Mouse (Mus musculus) bone marrow, adult 2 months (tissue): ENCODE measurements around the gene Gm20481. TPM values are rescaled to one million over a fixed set of nuclear protein-coding genes. Genes with fewer than 3 reads are reported as not detected.

Experiments used
- H3K27ac ChIP-seq: fragments of 200-500 bp; 2 replicates; pipeline ENCODE4 v1.5.1; 2012; ENCODE audit warnings: low read depth, mild to moderate bottlenecking, control low read depth, inconsistent platforms, low read length; ENCODE audit not compliant: control insufficient read depth, poor library complexity, insufficient read depth
- H3K4me1 ChIP-seq: fragments of 200-500 bp; 2 replicates; pipeline ENCODE4 v1.6.1; 2011; ENCODE audit warnings: low read length; ENCODE audit not compliant: control insufficient read depth, insufficient read depth
- H3K4me3 ChIP-seq: fragments of 200-500 bp; replicated peaks from 2 replicates; pipeline ENCODE3; 2011; ENCODE audit warnings: mild to moderate bottlenecking, low read depth, low read length, control low read depth; ENCODE audit not compliant: control insufficient read depth
- CTCF ChIP-seq: fragments of 200-500 bp; IDR thresholded peaks from 2 replicates; pipeline ENCODE4 v1.5.1; 2011; ENCODE audit warnings: low read length, control low read depth; ENCODE audit not compliant: control insufficient read depth, insufficient read depth
- POLR2A ChIP-seq: fragments of 200-500 bp; IDR thresholded peaks from 2 replicates; pipeline ENCODE4 v1.6.1; 2011; ENCODE audit warnings: low read depth, mild to moderate bottlenecking, control low read depth, low read length, borderline replicate concordance; ENCODE audit not compliant: control insufficient read depth
- WGBS: fragments of 180-500 bp; shearing (Covaris S2); methylation state at CpG from one replicate; pipeline ENCODE4 v1.1.7; 2018; 5-methylcytosine and 5-hydroxymethylcytosine counted together
- polyA plus RNA-seq: library from polyadenylated mRNA; stranded (reverse); fragments of >200 nt; gene quantifications from 2 replicates; pipeline ENCODE4 v1.2.4, GENCODE M21; 2011; ENCODE audit warnings: low replicate concordance; ENCODE audit not compliant: missing spikeins, insufficient read depth, insufficient read length

The Gm20481 gene
- polyA plus RNA-seq, 1 experiment, result not detected

DNA sequence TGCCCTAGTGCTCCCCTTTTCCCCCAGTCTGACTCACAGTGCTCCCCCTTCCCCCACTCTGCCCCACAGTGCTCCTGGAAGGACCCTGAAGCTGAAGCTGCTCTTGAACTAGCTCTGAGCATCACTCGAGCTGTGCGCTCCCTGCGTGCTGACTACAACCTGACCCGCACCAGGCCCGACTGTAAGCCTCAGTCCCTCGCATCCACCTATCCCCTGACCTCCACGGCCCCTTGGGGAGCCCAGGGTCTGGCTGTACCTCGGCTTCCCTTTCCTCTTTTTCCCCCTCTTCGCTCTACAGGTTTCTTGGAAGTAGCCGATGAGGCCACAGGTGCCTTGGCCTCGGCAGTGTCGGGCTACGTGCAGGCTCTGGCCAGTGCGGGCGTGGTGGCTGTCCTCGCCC, 45.6 kb downstream of the Gm20481 start:
- WGBS, result 88% methylated on average over 16 of the region's 16 CpGs
- Histone ChIP-seq H3K27ac (no peak overlapping the region), H3K4me1 (no peaks in the 10 kb centered on the region), H3K4me3 (no peak overlapping the region)
- no peak for TF ChIP-seq CTCF
- TF ChIP-seq POLR2A, result no peak

DNA sequence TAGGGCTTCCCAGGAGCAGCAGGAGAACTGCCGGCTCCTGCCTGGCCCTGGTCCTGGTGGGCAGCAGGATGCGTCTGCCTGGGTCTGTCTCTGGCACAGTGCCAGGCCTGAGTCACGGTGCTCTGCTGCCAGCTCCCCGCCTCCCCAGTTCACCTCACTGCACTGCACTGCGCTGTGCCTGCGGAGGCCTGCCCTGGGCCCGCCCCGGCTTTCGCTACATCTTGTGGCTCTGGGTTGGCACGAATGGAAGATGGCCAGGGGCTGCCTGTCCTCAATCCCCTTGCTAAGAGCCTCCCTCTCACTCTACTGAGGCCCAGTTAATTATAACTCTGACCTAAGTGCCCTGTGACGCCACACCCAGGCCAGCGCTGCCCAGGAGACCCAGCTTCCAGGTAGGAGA, 46.7 kb downstream of the Gm20481 start, which contains the start of gene Vwa7:
Gene Vwa7, plus strand, starts transcription at position 204 of the 400 bp plus-strand sequence.
- H3K27ac ChIP-seq, result no peak within 1 kb of the TSS
- no peak within 1 kb of the TSS for H3K4me3 ChIP-seq
- 40% methylated on average over 12 of the region's 12 CpGs for WGBS
- TF ChIP-seq CTCF (no peak), POLR2A (no peak)
- no peaks in the 10 kb centered on the region for H3K4me1 ChIP-seq

DNA sequence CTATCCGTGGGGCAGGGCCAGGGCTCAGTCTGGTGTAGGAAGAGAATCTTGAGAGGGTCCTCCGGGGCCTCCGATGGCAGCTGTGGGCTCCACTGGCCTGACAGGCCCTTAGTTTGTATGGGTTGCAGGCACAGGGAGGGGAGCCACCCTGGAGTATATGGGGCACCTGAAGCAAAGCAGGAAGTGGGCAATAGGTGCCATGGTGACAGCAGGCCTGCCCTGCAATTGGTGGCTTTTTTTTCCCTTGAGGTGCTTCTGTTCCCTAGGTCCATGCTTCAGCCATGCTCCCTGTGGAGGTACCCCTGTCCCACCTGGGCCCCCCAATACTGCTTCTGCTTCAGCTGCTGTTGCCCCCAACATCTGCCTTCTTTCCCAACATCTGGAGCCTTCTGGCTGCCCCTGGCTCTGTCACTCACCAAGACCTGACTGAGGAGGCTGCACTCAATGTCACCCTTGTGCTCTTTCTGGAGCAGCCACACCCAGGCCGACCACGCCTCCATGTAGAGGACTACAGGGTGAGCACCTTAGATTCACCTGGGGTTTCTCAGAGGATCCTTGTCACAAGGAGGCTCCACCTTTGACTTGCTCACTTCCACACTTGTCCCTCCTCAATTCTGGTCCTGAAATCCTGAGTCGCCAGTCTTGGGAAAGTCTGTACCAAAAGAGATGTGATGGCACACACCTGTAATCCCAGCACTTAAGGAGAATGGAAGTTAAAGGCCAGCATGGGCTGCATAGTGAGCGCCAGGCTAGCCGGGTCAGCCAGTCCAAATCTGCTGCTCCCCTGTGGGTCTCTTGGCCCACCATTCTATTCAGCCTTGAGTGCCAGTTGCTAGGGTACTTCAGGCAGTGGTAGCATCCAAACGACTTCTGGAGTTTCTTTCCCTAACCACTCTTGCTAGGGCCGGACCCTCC, 47.3 kb downstream of the Gm20481 start:
- WGBS, result 66% methylated on average over 10 of the region's 10 CpGs
- Histone ChIP-seq H3K4me1 (no peaks in the 10 kb centered on the region), H3K27ac (no peak overlapping the region), H3K4me3 (no peak overlapping the region)
- TF ChIP-seq CTCF (no peak), POLR2A (no peak)

DNA sequence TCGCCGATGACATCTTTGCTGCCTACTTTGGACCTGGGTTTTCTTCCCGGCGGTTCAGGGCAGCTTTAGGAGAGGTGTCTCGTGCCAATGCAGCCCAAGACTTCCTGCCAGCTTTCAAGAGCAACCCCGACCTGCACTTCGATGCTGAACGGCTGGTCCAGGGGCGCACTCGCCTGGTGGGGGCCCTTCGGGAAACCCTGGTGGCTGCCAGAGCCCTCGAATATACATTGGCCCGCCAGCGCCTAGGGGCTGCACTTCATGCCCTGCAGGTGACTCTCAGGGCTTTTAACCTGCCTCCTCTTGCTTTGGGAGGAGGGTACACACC, 48.0 kb downstream of the Gm20481 start:
- TF ChIP-seq POLR2A, result no peak
- no peak for TF ChIP-seq CTCF
- no peaks in the 10 kb centered on the region for H3K4me1 ChIP-seq
- WGBS, result 46% methylated on average over 14 of the region's 14 CpGs
- H3K4me3 ChIP-seq, result no peak overlapping the region
- no peak overlapping the region for H3K27ac ChIP-seq

DNA sequence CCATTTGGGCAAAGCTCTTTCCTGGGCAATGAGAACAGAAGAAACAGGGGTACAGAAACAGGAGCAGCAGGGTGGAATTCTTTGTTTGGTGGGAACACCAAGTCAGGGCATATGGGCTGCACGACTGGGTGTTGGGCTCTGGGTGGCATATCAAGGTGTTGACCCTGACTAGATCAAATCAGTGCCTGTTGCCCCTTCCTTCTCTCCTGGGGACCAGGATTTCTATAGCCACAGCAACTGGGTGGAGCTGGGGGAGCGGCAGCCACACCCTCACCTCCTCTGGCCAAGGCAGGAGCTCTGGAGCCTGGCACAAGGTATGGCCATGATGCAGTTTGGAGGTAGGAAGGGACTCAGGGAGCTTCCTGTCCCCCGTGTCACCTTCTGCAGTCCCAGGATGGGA, 48.5 kb downstream of the Gm20481 start:
- no peak overlapping the region for H3K4me3 ChIP-seq
- WGBS, result 82% methylated on average over 3 of the region's 3 CpGs
- H3K4me1 ChIP-seq, result no peaks in the 10 kb centered on the region; the same call in 1 of the 2 replicates
- TF ChIP-seq CTCF, result no peak
- no peak for TF ChIP-seq POLR2A
- H3K27ac ChIP-seq, result no peak overlapping the region

DNA sequence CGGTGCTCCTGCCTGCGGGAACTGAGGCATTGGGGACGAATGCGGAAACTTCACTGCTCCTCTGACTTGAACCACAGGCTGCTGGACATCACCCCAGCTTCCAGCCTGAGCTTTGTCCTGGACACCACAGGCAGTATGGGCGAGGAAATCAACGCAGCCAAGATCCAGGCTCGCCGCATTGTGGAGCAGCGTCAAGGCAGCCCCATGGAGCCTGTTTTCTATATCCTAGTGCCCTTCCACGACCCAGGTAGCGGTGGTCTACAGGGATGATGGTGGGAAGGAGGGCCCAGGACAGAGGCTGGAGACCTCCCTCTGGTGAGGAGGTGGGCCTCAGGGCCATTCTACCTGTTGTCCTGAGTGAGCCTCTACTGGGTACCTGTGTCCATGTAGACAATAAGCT, 50.2 kb downstream of the Gm20481 start:
- Histone ChIP-seq H3K4me3 (no peak overlapping the region), H3K27ac (no peak overlapping the region), H3K4me1 (peaks cover 2% of the 10 kb centered on the region)
- WGBS, result 91% methylated on average over 11 of the region's 11 CpGs
- no peak for TF ChIP-seq CTCF
- TF ChIP-seq POLR2A, result no peak

DNA sequence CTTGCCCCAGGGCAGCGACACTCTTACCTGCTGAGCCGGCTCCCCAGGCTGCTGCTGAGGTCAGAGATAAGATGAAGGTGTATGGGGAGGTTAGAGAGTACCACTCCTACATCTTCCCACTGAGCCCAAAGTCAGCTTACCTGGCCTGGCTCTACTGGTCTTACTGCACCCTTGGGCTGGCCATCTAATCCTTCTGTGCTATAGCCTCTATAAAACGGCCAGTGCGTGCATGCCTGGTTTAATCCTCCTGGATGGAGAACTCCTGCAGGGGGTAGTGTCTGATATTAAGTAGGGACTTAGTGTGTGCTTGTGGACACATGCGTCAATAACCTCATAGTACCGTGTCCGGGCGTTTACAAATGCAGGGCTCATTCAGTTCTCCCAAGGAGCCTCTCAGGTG, 50.8 kb downstream of the Gm20481 start:
- 90% methylated on average over 8 of the region's 8 CpGs for WGBS
- H3K4me1 ChIP-seq, result peaks cover 2% of the 10 kb centered on the region
- H3K27ac ChIP-seq, result no peak overlapping the region
- H3K4me3 ChIP-seq, result no peak overlapping the region
- TF ChIP-seq CTCF (no peak), POLR2A (no peak)

DNA sequence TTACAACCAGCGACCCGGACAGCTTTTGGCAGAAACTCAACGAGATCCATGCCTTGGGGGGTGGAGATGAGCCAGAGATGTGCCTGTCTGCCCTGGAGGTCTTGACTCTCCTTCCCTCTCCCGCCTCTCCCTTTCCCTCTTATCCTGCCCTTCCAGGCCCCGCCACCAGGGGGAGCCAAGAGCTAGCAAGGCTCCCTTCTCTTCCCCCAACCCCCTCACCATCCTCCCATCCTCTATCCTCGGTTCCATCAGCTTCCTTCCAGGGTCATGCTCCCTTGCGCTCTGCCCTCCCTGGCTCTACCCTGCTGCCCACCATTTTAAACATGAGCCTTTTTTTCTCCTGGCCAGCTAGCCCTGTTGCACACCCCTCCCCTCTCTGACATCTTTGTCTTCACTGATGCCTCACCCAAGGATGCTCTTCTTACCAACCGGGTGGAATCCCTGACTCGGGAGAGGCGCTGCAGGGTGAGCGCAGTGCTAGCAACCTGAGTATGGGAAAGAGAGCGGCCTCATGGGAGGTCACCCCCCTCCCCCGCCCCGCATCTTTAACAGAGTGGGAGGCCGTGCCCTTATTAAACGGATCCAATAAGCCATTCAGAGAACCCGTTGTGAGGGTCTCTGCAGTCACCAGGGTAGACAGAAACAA, 51.6 kb downstream of the Gm20481 start:
- Histone ChIP-seq H3K4me1 (peaks cover 2% of the 10 kb centered on the region), H3K4me3 (no peak overlapping the region), H3K27ac (no peak overlapping the region)
- 20% methylated on average over 17 of the region's 17 CpGs for WGBS
- TF ChIP-seq POLR2A (no peak), CTCF (peak; percentile 99)

Other genes starting within 250 kb of the Gm20481 start
- gene C4b, start 226.0 kb upstream of the Gm20481 start, polyA plus RNA-seq, result 10.9 and 11.5 TPM in 2 replicates
- not detected in 2 replicates for gene Cyp21a1, start 165.4 kb upstream of the Gm20481 start, polyA plus RNA-seq
- 44.0 and 63.6 TPM in 2 replicates for gene Stk19, start 133.0 kb upstream of the Gm20481 start, polyA plus RNA-seq
- gene Dxo, start 132.9 kb upstream of the Gm20481 start, polyA plus RNA-seq, result 52.4 and 73.3 TPM in 2 replicates
- gene Skiv2l, start 119.7 kb upstream of the Gm20481 start, polyA plus RNA-seq, result 31.0 and 67.7 TPM in 2 replicates
- gene Nelfe, start 119.5 kb upstream of the Gm20481 start, polyA plus RNA-seq, result 13.1 and 42.2 TPM in 2 replicates
- gene Cfb, start 107.4 kb upstream of the Gm20481 start, polyA plus RNA-seq, result 8.4 and 14.5 TPM in 2 replicates
- 2.8 and 5.7 TPM in 2 replicates for gene Zbtb12, start 90.4 kb upstream of the Gm20481 start, polyA plus RNA-seq
- gene Gm20547, start 87.9 kb upstream of the Gm20481 start, polyA plus RNA-seq, result 2.0 TPM in 1 of 2 replicates, not detected in the other
- gene C2, start 71.6 kb upstream of the Gm20481 start, polyA plus RNA-seq, result 3.7 and 5.9 TPM in 2 replicates
- gene Ehmt2, start 71.4 kb upstream of the Gm20481 start, polyA plus RNA-seq, result 60.6 and 104 TPM in 2 replicates
- gene Slc44a4, start 55.4 kb upstream of the Gm20481 start, polyA plus RNA-seq, result 1.3 TPM in 1 of 2 replicates, not detected in the other
- gene Neu1, start 38.7 kb upstream of the Gm20481 start, polyA plus RNA-seq, result 18.1 and 33.6 TPM in 2 replicates
- 1.3 and 5.5 TPM in 2 replicates for gene Hspa1b, start 10.7 kb upstream of the Gm20481 start, polyA plus RNA-seq
- gene Hspa1a, start 2.2 kb downstream of the Gm20481 start, polyA plus RNA-seq, result 1.9 TPM in 1 of 2 replicates, not detected in the other
- gene Hspa1l, start 2.8 kb downstream of the Gm20481 start, polyA plus RNA-seq, result not detected in 2 replicates
- gene Lsm2, start 11.9 kb downstream of the Gm20481 start, polyA plus RNA-seq, result 70.0 and 84.5 TPM in 2 replicates
- gene Vars, start 31.1 kb downstream of the Gm20481 start, polyA plus RNA-seq, result 117 and 158 TPM in 2 replicates
- 0.77 and 1.2 TPM in 2 replicates for gene Vwa7, start 46.7 kb downstream of the Gm20481 start, polyA plus RNA-seq
- gene Sapcd1, start 58.1 kb downstream of the Gm20481 start, polyA plus RNA-seq, result 18.9 and 31.7 TPM in 2 replicates
- 12.1 and 17.2 TPM in 2 replicates for gene Msh5, start 76.8 kb downstream of the Gm20481 start, polyA plus RNA-seq
- gene Clic1, start 80.1 kb downstream of the Gm20481 start, polyA plus RNA-seq, result 76.2 and 141 TPM in 2 replicates
- gene Ddah2, start 89.1 kb downstream of the Gm20481 start, polyA plus RNA-seq, result 12.5 and 15.2 TPM in 2 replicates
- gene Ly6g6c, start 95.5 kb downstream of the Gm20481 start, polyA plus RNA-seq, result 1.6 and 1.7 TPM in 2 replicates
- gene Mpig6b, start 96.3 kb downstream of the Gm20481 start, polyA plus RNA-seq, result 16.5 and 35.6 TPM in 2 replicates
- gene Ly6g6e, start 107.0 kb downstream of the Gm20481 start, polyA plus RNA-seq, result 1.3 TPM in 1 of 2 replicates, not detected in the other
- 9.2 and 26.2 TPM in 2 replicates for gene Ly6g6d, start 108.2 kb downstream of the Gm20481 start, polyA plus RNA-seq
- gene Ly6g6f, start 115.7 kb downstream of the Gm20481 start, polyA plus RNA-seq, result 14.3 and 53.1 TPM in 2 replicates
- 48.7 and 73.1 TPM in 2 replicates for gene Abhd16a, start 119.4 kb downstream of the Gm20481 start, polyA plus RNA-seq
- not detected in 2 replicates for gene Ly6g5c, start 138.4 kb downstream of the Gm20481 start, polyA plus RNA-seq
- 3.4 and 4.7 TPM in 2 replicates for gene Ly6g5b, start 145.5 kb downstream of the Gm20481 start, polyA plus RNA-seq
- gene Gpank1, start 151.5 kb downstream of the Gm20481 start, polyA plus RNA-seq, result 29.8 and 39.0 TPM in 2 replicates
- gene Csnk2b, start 152.1 kb downstream of the Gm20481 start, polyA plus RNA-seq, result 155 and 166 TPM in 2 replicates
- 6.8 and 20.2 TPM in 2 replicates for gene D17H6S53E, start 156.5 kb downstream of the Gm20481 start, polyA plus RNA-seq
- 6.0 TPM in 1 of 2 replicates, not detected in the other for gene Apom, start 162.1 kb downstream of the Gm20481 start, polyA plus RNA-seq
- gene Bag6, start 165.3 kb downstream of the Gm20481 start, polyA plus RNA-seq, result 104 and 195 TPM in 2 replicates
- 208 and 214 TPM in 2 replicates for gene Prrc2a, start 195.0 kb downstream of the Gm20481 start, polyA plus RNA-seq
- gene Aif1, start 206.2 kb downstream of the Gm20481 start, polyA plus RNA-seq, result 48.9 and 51.7 TPM in 2 replicates
- gene Lst1, start 218.5 kb downstream of the Gm20481 start, polyA plus RNA-seq, result 50.4 and 139 TPM in 2 replicates
- gene Ltb, start 224.5 kb downstream of the Gm20481 start, polyA plus RNA-seq, result 38.6 and 66.2 TPM in 2 replicates
- 3.2 and 7.4 TPM in 2 replicates for gene Tnf, start 232.1 kb downstream of the Gm20481 start, polyA plus RNA-seq
- gene Lta, start 235.4 kb downstream of the Gm20481 start, polyA plus RNA-seq, result 3.5 and 4.4 TPM in 2 replicates